Mouse (Mus musculus) limb, embryonic 11.5 days (tissue): ENCODE measurements around the gene Mrpl38. TPM values are rescaled to one million over a fixed set of nuclear protein-coding genes. Genes with fewer than 3 reads are reported as not detected.
A peak's percentile ranks its signal among the peaks of the same experiment; 100 is the strongest.

Experiments used
- ATAC-seq: fragments of 200-750 bp; cut with Nextera tagmentation; 2 replicates; pipeline ENCODE4 v1.8.0; 2017; ENCODE audit warnings: low read depth; ENCODE audit not compliant: insufficient number of reproducible peaks, low FRiP score, low TSS enrichment
- DNase-seq: peaks from one replicate; pipeline ENCODE4 v3.0.0-alpha.2; 2015; ENCODE audit warnings: low spot score
- H3K27ac ChIP-seq: fragments of 300-500 bp; sonication (generic); replicated peaks from 2 replicates; pipeline ENCODE4 v1.5.1; 2014; ENCODE audit warnings: low read depth, mild to moderate bottlenecking, low read length
- H3K27me3 ChIP-seq: fragments of 300-500 bp; sonication (generic); 2 replicates; pipeline ENCODE4 v1.6.1; 2014; ENCODE audit warnings: mild to moderate bottlenecking, low read length, mixed read lengths; ENCODE audit not compliant: control insufficient read depth, insufficient read depth
- H3K36me3 ChIP-seq: fragments of 300-500 bp; sonication (generic); 2 replicates; pipeline ENCODE4 v1.6.1; 2014; ENCODE audit warnings: mild to moderate bottlenecking, low read length, moderate library complexity, mixed read lengths; ENCODE audit not compliant: control insufficient read depth, insufficient read depth
- H3K4me1 ChIP-seq: fragments of 300-500 bp; sonication (generic); 2 replicates; pipeline ENCODE4 v1.6.1; 2014; ENCODE audit warnings: low read length, mixed read lengths; ENCODE audit not compliant: control insufficient read depth, insufficient read depth
- H3K4me2 ChIP-seq: fragments of 300-500 bp; sonication (generic); 2 replicates; pipeline ENCODE4 v1.6.1; 2014; ENCODE audit warnings: low read depth, mild to moderate bottlenecking, moderate library complexity; ENCODE audit not compliant: severe bottlenecking
- H3K4me3 ChIP-seq: fragments of 300-500 bp; sonication (generic); 2 replicates; pipeline ENCODE4 v1.5.1; 2014; ENCODE audit warnings: low read depth, low read length
- H3K9ac ChIP-seq: fragments of 300-500 bp; sonication (generic); 2 replicates; pipeline ENCODE4 v1.6.1; 2014; ENCODE audit warnings: mild to moderate bottlenecking, low read length
- H3K9me3 ChIP-seq: fragments of 300-500 bp; sonication (generic); 2 replicates; pipeline ENCODE4 v1.6.1; 2016; ENCODE audit warnings: low read length; ENCODE audit not compliant: control insufficient read depth
- WGBS: fragments of 180-500 bp; shearing (Covaris S2); extraction: QIAGEN DNeasy Blood & Tissue Kit; methylation state at CpG from one replicate; pipeline ENCODE4 v1.1.7; 2014; 5-methylcytosine and 5-hydroxymethylcytosine counted together
- polyA plus RNA-seq: library from polyadenylated mRNA; unstranded; fragments of >200 nt; fragmentation: Nextera tagmentation; extraction: Ambion mirVana; gene quantifications from 2 replicates; pipeline ENCODE4 v1.2.1, GENCODE M21; 2014

The Mrpl38 gene
- polyA plus RNA-seq, 1 experiment from 2014 or later: 110 TPM

DNA sequence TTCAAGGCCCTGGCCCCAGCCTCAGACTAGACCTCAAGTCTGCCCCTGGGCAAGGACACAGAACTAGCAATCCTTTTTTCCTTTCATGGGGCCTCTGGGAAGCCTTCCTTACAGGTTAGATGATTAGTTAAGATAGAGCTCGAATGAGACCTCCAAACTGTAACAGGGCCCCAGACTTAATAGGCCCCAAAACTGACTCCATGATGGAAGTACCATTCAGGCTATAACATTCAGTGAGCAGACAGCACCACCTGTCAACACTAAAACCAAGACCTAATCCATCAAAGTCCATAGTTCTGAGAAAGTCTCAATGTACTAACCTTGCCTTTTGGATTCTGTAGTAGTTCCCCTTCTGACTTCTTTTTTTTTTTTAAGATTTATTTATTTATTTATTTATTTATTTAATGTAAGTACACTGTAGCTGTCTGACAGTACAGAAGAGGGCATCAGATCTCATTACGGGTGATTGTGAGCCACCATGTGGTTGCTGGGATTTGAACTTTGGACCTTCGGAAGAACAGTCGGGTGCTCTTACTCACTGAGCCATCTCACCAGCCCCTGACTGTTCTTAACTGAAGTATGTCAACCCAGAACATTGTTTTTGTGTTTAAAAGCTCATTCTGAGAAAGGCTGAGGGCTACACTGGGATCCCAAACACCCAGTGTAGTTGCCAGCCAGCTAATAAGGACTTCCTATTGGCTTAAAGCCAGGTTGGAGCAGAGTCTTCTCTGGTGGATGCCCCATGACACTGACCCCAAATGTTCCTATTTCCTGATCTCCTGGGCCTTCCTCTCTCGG lies 31.5 kb upstream of the Mrpl38 start:
- Histone ChIP-seq H3K4me3 (no peak overlapping the region), H3K27me3 (no peaks in the 10 kb centered on the region), H3K9ac (no peak overlapping the region), H3K4me2 (no peak overlapping the region), H3K4me1 (peaks cover 3% of the 10 kb centered on the region; the same call in 1 of the 2 replicates), H3K27ac (no peak overlapping the region), H3K36me3 (peaks cover 4% of the 10 kb centered on the region; the same call in 1 of the 2 replicates), H3K9me3 (no peaks in the 10 kb centered on the region)
- 88% methylated on average over 5 of the region's 5 CpGs for WGBS
- no peak for DNase-seq
- ATAC-seq: no peak

- WGBS: 82% methylated on average over 3 of the region's 3 CpGs
- H3K4me1 ChIP-seq: peaks cover 3% of the 10 kb centered on the region; the same call in 1 of the 2 replicates
- ATAC-seq (no peak), DNase-seq (no peak)
- H3K27ac ChIP-seq: no peak overlapping the region
- H3K36me3 ChIP-seq: peaks cover 2% of the 10 kb centered on the region; the same call in 1 of the 2 replicates
- no peak overlapping the region for H3K4me3 ChIP-seq
- H3K9me3 ChIP-seq: no peaks in the 10 kb centered on the region
- no peak overlapping the region for H3K9ac ChIP-seq
- no peaks in the 10 kb centered on the region for H3K27me3 ChIP-seq
- no peak overlapping the region for H3K4me2 ChIP-seq
Observed at GRCm38 (mm10) chr11:116169214-116169613, 30.5 kb upstream of the Mrpl38 start.

DNA sequence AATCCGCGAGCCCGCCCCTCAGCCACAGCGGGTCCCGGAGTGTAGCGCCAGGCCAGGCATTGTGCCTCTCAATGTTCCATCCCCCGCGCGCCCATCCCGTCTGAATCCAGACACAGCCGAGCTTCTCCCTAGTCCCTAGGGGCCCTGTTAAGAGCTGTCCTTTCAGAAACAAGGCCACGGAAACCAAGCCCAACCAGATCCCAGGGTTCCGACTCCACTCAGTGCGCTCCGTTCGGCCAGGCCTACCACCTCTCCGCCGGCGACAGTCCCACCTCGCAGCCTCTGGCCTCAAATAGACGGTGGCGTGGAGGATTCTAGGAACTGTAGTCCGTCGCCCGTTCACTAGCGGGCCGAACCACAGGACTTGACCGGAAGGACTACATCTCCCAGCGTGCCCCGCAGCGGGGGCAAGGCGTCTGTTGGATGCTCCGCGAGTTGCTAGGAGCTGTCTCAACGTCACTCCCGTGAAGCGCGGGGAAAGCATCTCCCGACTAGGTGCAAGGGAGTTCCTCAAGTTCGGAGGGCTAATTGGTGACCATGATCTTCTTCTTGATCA lies 29.3 kb upstream of the Mrpl38 start, which contains the start of gene Fbf1:
TSS of gene Fbf1 (minus strand) at position 283 of the 556 bp plus-strand sequence.
- under 1% methylated on average over 40 of the region's 40 CpGs for WGBS
- Histone ChIP-seq H3K4me3 (peak within 1 kb of the TSS; percentile 79), H3K9ac (peak within 1 kb of the TSS; percentile 95), H3K4me1 (peaks cover 3% of the 10 kb centered on the region; the same call in 1 of the 2 replicates), H3K4me2 (peak within 1 kb of the TSS; percentile 82), H3K27ac (peak within 1 kb of the TSS; percentile 85), H3K9me3 (no peaks in the 10 kb centered on the region), H3K27me3 (no peaks in the 10 kb centered on the region), H3K36me3 (peaks cover 5% of the 10 kb centered on the region; the same call in 1 of the 2 replicates)
- DNase-seq (peak; percentile 97), ATAC-seq (peak; percentile 94)

- Histone ChIP-seq H3K36me3 (peaks cover 5% of the 10 kb centered on the region; the same call in 1 of the 2 replicates), H3K27ac (peak overlapping the region; percentile 85), H3K4me3 (peak overlapping the region; percentile 79), H3K27me3 (no peaks in the 10 kb centered on the region), H3K9ac (peak overlapping the region; percentile 95), H3K9me3 (no peaks in the 10 kb centered on the region), H3K4me2 (peak overlapping the region; percentile 82), H3K4me1 (peaks cover 3% of the 10 kb centered on the region; the same call in 1 of the 2 replicates)
- 10% methylated on average over 6 of the region's 6 CpGs for WGBS
- DNase-seq: no peak
- no peak for ATAC-seq
Observed at GRCm38 (mm10) chr11:116167232-116167631, 28.6 kb upstream of the Mrpl38 start.

- H3K4me1 ChIP-seq: peaks cover 3% of the 10 kb centered on the region; the same call in 1 of the 2 replicates
- ATAC-seq (no peak), DNase-seq (no peak)
- 43% methylated on average over 9 of the region's 9 CpGs for WGBS
- H3K27me3 ChIP-seq: no peaks in the 10 kb centered on the region
- H3K4me3 ChIP-seq: no peak overlapping the region
- H3K36me3 ChIP-seq: peaks cover 10% of the 10 kb centered on the region; the same call in 1 of the 2 replicates
- H3K4me2 ChIP-seq: no peak overlapping the region
- no peaks in the 10 kb centered on the region for H3K9me3 ChIP-seq
- no peak overlapping the region for H3K27ac ChIP-seq
- H3K9ac ChIP-seq: no peak overlapping the region
Observed at GRCm38 (mm10) chr11:116163002-116163401, 24.3 kb upstream of the Mrpl38 start.

- no peak overlapping the region for H3K9ac ChIP-seq
- no peak overlapping the region for H3K27ac ChIP-seq
- peaks cover 10% of the 10 kb centered on the region; the same call in 1 of the 2 replicates for H3K36me3 ChIP-seq
- H3K9me3 ChIP-seq: no peaks in the 10 kb centered on the region
- H3K4me3 ChIP-seq: no peak overlapping the region
- WGBS: 79% methylated on average over 10 of the region's 10 CpGs
- ATAC-seq (no peak), DNase-seq (no peak)
- peaks cover 3% of the 10 kb centered on the region; the same call in 1 of the 2 replicates for H3K4me1 ChIP-seq
- H3K4me2 ChIP-seq: no peak overlapping the region
- no peaks in the 10 kb centered on the region for H3K27me3 ChIP-seq
Observed at GRCm38 (mm10) chr11:116162146-116162545, 23.5 kb upstream of the Mrpl38 start.

DNA sequence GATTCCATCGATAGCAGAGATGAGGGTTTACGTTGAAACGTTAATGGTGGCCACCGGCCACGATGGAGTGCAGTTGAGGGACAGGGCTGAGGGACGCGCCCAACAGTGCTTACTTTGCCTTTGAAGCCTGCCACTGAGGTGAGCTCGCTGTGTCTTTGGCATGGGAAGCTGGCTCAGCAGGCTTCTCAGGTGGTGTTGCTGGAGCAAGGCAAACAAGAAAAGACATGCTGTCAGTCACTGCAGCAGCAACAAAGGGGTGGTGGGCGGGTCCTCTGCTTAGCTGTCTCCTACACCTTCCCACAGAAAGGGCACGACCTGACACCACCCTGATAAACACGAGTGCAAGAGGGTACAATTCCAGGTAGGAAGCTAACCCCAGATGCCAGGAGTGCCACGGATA lies 22.6 kb upstream of the Mrpl38 start:
- H3K27ac ChIP-seq: no peak overlapping the region
- no peak overlapping the region for H3K9ac ChIP-seq
- H3K4me3 ChIP-seq: no peak overlapping the region
- H3K9me3 ChIP-seq: no peaks in the 10 kb centered on the region
- no peak overlapping the region for H3K4me2 ChIP-seq
- DNase-seq: no peak
- 63% methylated on average over 12 of the region's 12 CpGs for WGBS
- H3K27me3 ChIP-seq: no peaks in the 10 kb centered on the region
- H3K4me1 ChIP-seq: no peaks in the 10 kb centered on the region
- peaks cover 14% of the 10 kb centered on the region for H3K36me3 ChIP-seq
- ATAC-seq: no peak

- DNase-seq (no peak), ATAC-seq (no peak)
- Histone ChIP-seq H3K36me3 (peaks cover 42% of the 10 kb centered on the region), H3K9ac (no peak overlapping the region), H3K27me3 (no peaks in the 10 kb centered on the region), H3K9me3 (no peaks in the 10 kb centered on the region), H3K4me1 (0 out of 2 replicates have a peak, but pooled peaks cover 3% of the 10 kb centered on the region), H3K4me3 (no peak overlapping the region), H3K27ac (no peak overlapping the region), H3K4me2 (no peak overlapping the region)
- 94% methylated on average over 2 of the region's 2 CpGs for WGBS
Observed at GRCm38 (mm10) chr11:116150960-116151359, 12.3 kb upstream of the Mrpl38 start.
